Mouse (Mus musculus) kidney, postnatal 0 days (tissue): ENCODE data around the gene Dusp18. TPM values are rescaled to one million over a fixed set of nuclear protein-coding genes. Genes with fewer than 3 reads are reported as not detected.
"Not testable (repeated sequence)": the region's sequence is repeated elsewhere in the genome, so short reads cannot be mapped to it uniquely, and the experiment has no call there.

Experiments
- ATAC-seq: fragments of 200-750 bp; cut with Nextera tagmentation; replicated peaks from 2 replicates; pipeline ENCODE4 v1.8.0; 2017; ENCODE audit warnings: low read depth, moderate number of reproducible peaks, moderate TSS enrichment, moderate library complexity; ENCODE audit not compliant: low FRiP score
- DNase-seq: peaks from one replicate; pipeline ENCODE4 v3.0.0-alpha.2; 2016; ENCODE audit warnings: low spot score
- H3K27ac ChIP-seq: fragments of 300-500 bp; sonication (generic); 2 replicates; pipeline ENCODE4 v1.5.1; 2014; ENCODE audit warnings: mild to moderate bottlenecking
- H3K27me3 ChIP-seq: fragments of 300-500 bp; sonication (generic); 2 replicates; pipeline ENCODE4 v1.6.1; 2014; ENCODE audit warnings: low read length, mixed read lengths; ENCODE audit not compliant: insufficient read depth
- H3K36me3 ChIP-seq: fragments of 300-500 bp; sonication (generic); 2 replicates; pipeline ENCODE4 v1.6.1; 2014; ENCODE audit warnings: low read length, mixed read lengths; ENCODE audit not compliant: insufficient read depth
- H3K4me1 ChIP-seq: fragments of 300-500 bp; sonication (generic); replicated peaks from 2 replicates; pipeline ENCODE4 v1.6.1; 2014; ENCODE audit warnings: antibody characterized with exemption, low read length, mixed read lengths; ENCODE audit not compliant: insufficient read depth
- H3K4me2 ChIP-seq: fragments of 300-500 bp; sonication (generic); 2 replicates; pipeline ENCODE4 v1.6.1; 2014; ENCODE audit warnings: mild to moderate bottlenecking, low read length, moderate library complexity, mixed read lengths
- H3K4me3 ChIP-seq: fragments of 300-500 bp; sonication (generic); replicated peaks from 2 replicates; pipeline ENCODE4 v1.5.1; 2014; ENCODE audit warnings: low read depth, low read length
- H3K9ac ChIP-seq: fragments of 300-500 bp; sonication (generic); 2 replicates; pipeline ENCODE4 v1.6.1; 2014; ENCODE audit warnings: low read depth, low read length
- H3K9me3 ChIP-seq: fragments of 300-500 bp; sonication (generic); replicated peaks from 2 replicates; pipeline ENCODE4 v1.6.1; 2016; ENCODE audit warnings: low read length, inconsistent platforms, mixed read lengths
- CTCF ChIP-seq: IDR thresholded peaks from 2 replicates; pipeline ENCODE4 v1.5.1; 2016; ENCODE audit warnings: antibody characterized with exemption, low read depth, mild to moderate bottlenecking, moderate library complexity
- WGBS: fragments of 180-500 bp; shearing (Covaris S2); extraction: QIAGEN DNeasy Blood & Tissue Kit; methylation state at CpG from one replicate; pipeline ENCODE4 v1.1.7; 2014; 5-methylcytosine and 5-hydroxymethylcytosine counted together
- polyA plus RNA-seq: library from polyadenylated mRNA; unstranded; fragments of >200 nt; fragmentation: Nextera tagmentation; extraction: Ambion mirVana; gene quantifications from 2 replicates; pipeline ENCODE4 v1.2.1, GENCODE M21; 2015

Gene Dusp18
- polyA plus RNA-seq, 1 experiment from 2014 or later: 10.1 TPM

- H3K27me3 ChIP-seq: no peaks in the 10 kb centered on the region
- DNase-seq (no peak), ATAC-seq (no peak)
- no peaks in the 10 kb centered on the region for H3K9me3 ChIP-seq
- H3K4me2 ChIP-seq: no peak overlapping the region
- no peaks in the 10 kb centered on the region for H3K4me1 ChIP-seq
- H3K27ac ChIP-seq: no peak overlapping the region
- no peak overlapping the region for H3K9ac ChIP-seq
- no peak overlapping the region for H3K4me3 ChIP-seq
- WGBS: 72% methylated on average over 5 of the region's 5 CpGs
- H3K36me3 ChIP-seq: 0 out of 2 replicates have a peak, but pooled peaks cover 4% of the 10 kb centered on the region
- no peak for TF ChIP-seq CTCF
These were observed 8.0 kb downstream of the Dusp18 start for GRCm38 (mm10) chr11:3903046-3903445.

- no peak for DNase-seq
- Histone ChIP-seq H3K27ac (no peak overlapping the region), H3K4me2 (no peak overlapping the region), H3K9me3 (no peaks in the 10 kb centered on the region), H3K36me3 (no peaks in the 10 kb centered on the region), H3K27me3 (no peaks in the 10 kb centered on the region), H3K4me1 (no peaks in the 10 kb centered on the region), H3K9ac (no peak overlapping the region), H3K4me3 (no peak overlapping the region)
- no peak for ATAC-seq
- no peak for TF ChIP-seq CTCF
- WGBS: 63% methylated on average over 6 of the region's 6 CpGs
These were observed 9.6 kb downstream of the Dusp18 start for GRCm38 (mm10) chr11:3904673-3905072.

DNA sequence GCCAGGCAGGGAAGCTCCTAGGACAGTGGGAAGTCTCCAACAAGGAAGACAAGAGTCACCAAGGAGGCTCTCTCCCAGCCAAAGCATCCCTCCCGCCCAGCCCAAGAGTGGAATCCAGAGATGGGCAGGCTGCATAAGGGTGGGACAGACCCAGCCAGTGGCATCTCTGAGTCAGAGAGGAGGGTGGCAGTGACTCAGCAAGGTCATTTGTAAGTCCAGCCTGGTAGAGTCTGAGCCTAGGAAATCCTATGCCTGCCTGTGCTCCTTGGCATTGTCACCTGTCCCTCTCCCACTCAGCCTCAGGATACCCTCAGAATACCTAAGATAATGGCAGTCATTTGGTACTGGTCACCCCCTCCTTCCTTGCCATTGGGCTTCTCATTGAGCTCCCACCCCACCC lies 10.4 kb downstream of the Dusp18 start:
- WGBS: 86% methylated on average over 1 of the region's 1 CpGs
- no peaks in the 10 kb centered on the region for H3K36me3 ChIP-seq
- H3K4me3 ChIP-seq: no peak overlapping the region
- H3K9me3 ChIP-seq: no peaks in the 10 kb centered on the region
- no peak overlapping the region for H3K9ac ChIP-seq
- no peak for TF ChIP-seq CTCF
- no peak overlapping the region for H3K4me2 ChIP-seq
- no peak overlapping the region for H3K27ac ChIP-seq
- no peaks in the 10 kb centered on the region for H3K27me3 ChIP-seq
- no peaks in the 10 kb centered on the region for H3K4me1 ChIP-seq
- no peak for DNase-seq
- ATAC-seq: no peak

DNA sequence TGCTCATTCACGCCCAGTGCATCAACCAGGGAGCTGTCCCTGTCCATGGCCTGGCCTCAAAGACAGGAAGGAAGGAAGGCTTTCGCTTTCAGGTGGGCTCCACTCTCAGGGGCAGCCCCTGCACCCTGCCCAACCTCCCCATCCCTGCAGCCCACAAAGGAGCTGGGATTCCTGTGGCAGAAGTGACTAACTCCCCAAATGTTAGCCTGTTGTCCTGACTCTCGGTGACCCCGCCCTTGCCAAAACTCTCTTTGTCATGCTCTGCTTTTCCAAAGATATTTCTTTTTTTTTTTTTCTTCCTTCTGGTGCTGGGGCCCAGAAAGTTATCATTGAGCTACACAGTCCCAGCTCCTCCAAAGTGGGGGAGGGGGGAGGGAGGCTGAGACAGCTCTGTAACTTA lies 14.2 kb downstream of the Dusp18 start:
- Histone ChIP-seq H3K4me1 (peaks cover 26% of the 10 kb centered on the region; the same call in 1 of the 2 replicates), H3K4me2 (no peak overlapping the region), H3K4me3 (no peak overlapping the region), H3K9me3 (no peaks in the 10 kb centered on the region), H3K27me3 (no peaks in the 10 kb centered on the region), H3K9ac (no peak overlapping the region), H3K27ac (no peak overlapping the region), H3K36me3 (no peaks in the 10 kb centered on the region)
- no peak for DNase-seq
- no peak for TF ChIP-seq CTCF
- WGBS: 80% methylated on average over 4 of the region's 4 CpGs
- no peak for ATAC-seq

DNA sequence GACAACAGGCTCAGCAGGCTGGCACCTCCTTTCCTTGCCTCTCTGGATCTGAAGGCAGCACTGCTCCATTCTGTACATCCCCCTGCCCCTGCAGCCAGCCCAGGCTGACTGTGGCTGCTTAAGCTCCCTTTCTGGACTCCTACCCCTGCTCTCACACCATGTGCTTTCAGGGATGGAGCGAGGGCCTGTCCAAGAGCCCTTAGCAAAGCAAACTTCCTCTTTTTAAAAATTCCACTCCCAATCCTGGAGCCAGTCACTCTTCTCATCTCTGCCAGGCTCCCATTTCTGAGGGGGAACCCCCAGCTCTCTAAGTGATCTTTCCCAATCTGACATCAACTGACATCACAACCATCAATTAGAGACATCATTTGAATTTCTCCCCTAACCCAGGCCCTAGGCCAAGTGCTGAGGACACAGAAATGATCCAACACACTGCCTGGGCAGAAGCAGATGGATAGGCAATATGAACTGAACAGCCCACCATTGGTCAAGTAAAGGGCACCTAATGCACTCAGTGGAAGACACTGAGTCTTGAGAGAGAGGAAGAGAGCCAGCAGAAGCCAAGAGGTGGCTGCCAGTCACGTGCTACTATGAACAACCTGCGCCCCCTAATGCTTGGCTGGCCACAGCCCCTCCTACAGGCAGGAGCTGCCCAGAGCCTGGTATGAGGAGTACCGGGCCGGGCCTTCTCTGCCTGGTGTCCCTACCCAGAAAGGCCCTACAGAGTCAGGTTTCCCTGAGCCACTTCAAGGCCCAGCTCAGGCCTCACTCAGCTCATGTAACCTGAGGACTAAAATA lies 15.7 kb downstream of the Dusp18 start:
- no peak overlapping the region for H3K27ac ChIP-seq
- ATAC-seq: no peak
- DNase-seq: no peak
- H3K4me2 ChIP-seq: peak overlapping the region; percentile 21
- WGBS: 60% methylated on average over 5 of the region's 5 CpGs
- peak; percentile 39; the same call in 1 of the 2 replicates for TF ChIP-seq CTCF
- H3K36me3 ChIP-seq: no peaks in the 10 kb centered on the region
- 0 out of 2 replicates have a peak overlapping the region, but pooled peaks have one; percentile 4 for H3K9ac ChIP-seq
- H3K9me3 ChIP-seq: no peaks in the 10 kb centered on the region
- no peak overlapping the region for H3K4me3 ChIP-seq
- no peaks in the 10 kb centered on the region for H3K27me3 ChIP-seq
- peaks cover 28% of the 10 kb centered on the region; the same call in 1 of the 2 replicates for H3K4me1 ChIP-seq

DNA sequence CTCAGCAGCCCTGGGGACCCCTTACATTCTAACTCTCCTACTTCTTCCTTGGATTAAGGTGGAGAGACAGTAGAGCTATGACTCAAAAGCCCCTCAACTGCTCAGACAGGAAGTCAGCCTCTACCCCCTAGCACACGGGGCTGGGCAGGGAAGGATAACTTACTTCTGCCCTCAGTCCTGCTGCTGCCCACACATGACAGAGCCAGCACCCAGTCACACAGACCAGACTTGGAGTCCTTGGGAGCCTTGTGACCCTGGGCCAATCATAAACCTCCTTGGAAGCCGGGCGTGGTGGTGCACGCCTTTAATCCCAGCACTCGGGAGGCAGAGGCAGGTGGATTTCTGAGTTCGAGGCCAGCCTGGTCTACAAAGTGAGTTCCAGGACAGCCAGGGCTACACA lies 16.4 kb downstream of the Dusp18 start:
- WGBS: 77% methylated on average over 5 of the region's 6 CpGs
- H3K36me3 ChIP-seq, H3K27me3 ChIP-seq, DNase-seq, H3K9ac ChIP-seq, ATAC-seq, H3K4me3 ChIP-seq, H3K27ac ChIP-seq, H3K9me3 ChIP-seq: not testable (repeated sequence)
- H3K4me1 ChIP-seq: peaks cover 28% of the 10 kb centered on the region; the same call in 1 of the 2 replicates
- peak overlapping the region; percentile 21 for H3K4me2 ChIP-seq
